Mouse (Mus musculus) spleen, adult 2 months (tissue): ENCODE measurements at regions not wholly inside any gene's neighbourhood (a gene's known extent, or its start where the extent isn't known, plus 50 kb on each side); places are given as distances from the start of the nearest gene placed in this dataset.

Source experiments
- DNase-seq, 2 experiments: peaks; one replicate each; pipeline versions ENCODE4 v3.0.0 to v3.0.0-alpha.2; 2012 to 2021; ENCODE audit warnings: low spot score in 2 of 2, low read depth in 1 of 2
- H3K27ac ChIP-seq: fragments of 200-500 bp; 2 replicates; pipeline ENCODE4 v1.5.1; 2012; ENCODE audit warnings: low read length, inconsistent platforms; ENCODE audit not compliant: insufficient read depth
- H3K27me3 ChIP-seq: fragments of 200-500 bp; 2 replicates; pipeline ENCODE4 v1.6.1; 2012; ENCODE audit warnings: mild to moderate bottlenecking, moderate library complexity, low read length, inconsistent platforms; ENCODE audit not compliant: control insufficient read depth, insufficient read depth
- H3K36me3 ChIP-seq: fragments of 200-500 bp; 2 replicates; pipeline ENCODE4 v1.6.1; 2012; ENCODE audit warnings: mild to moderate bottlenecking, low read length, inconsistent platforms; ENCODE audit not compliant: control insufficient read depth, insufficient read depth
- H3K4me1 ChIP-seq: fragments of 200-500 bp; 2 replicates; pipeline ENCODE4 v1.6.1; 2011; ENCODE audit warnings: inconsistent platforms; ENCODE audit not compliant: control insufficient read depth, insufficient read depth, insufficient read length
- H3K4me3 ChIP-seq: fragments of 200-500 bp; 2 replicates; pipeline ENCODE4 v1.5.1; 2011; ENCODE audit warnings: mild to moderate bottlenecking, inconsistent platforms; ENCODE audit not compliant: insufficient read depth, insufficient read length; ENCODE audit errors: extremely low read depth
- CTCF ChIP-seq: fragments of 200-500 bp; IDR thresholded peaks from 2 replicates; pipeline ENCODE4 v1.5.1; 2011; ENCODE audit warnings: mild to moderate bottlenecking, inconsistent platforms; ENCODE audit not compliant: insufficient read depth, insufficient read length, insufficient replicate concordance; ENCODE audit errors: extremely low read depth
- POLR2A ChIP-seq: fragments of 200-500 bp; IDR thresholded peaks from 2 replicates; pipeline ENCODE4 v1.6.1; 2011; ENCODE audit warnings: low read depth, low read length, inconsistent platforms
- WGBS: fragments of 180-500 bp; shearing (Covaris S2); methylation state at CpG from one replicate; pipeline ENCODE4 v1.1.7; 2018; 5-methylcytosine and 5-hydroxymethylcytosine counted together

GRCm38 (mm10) chr11:16696787-16697186, 55.2 kb upstream of the Egfr start:
- H3K4me1 ChIP-seq = no peaks in the 10 kb centered on the region
- no peak overlapping the region for H3K4me3 ChIP-seq
- no peaks in the 10 kb centered on the region for H3K36me3 ChIP-seq
- no peaks in the 10 kb centered on the region for H3K27me3 ChIP-seq
- TF ChIP-seq CTCF (no peak), POLR2A (no peak)
- WGBS = 82% methylated on average over 2 of the region's 2 CpGs
- no peak for DNase-seq
- no peak overlapping the region for H3K27ac ChIP-seq

- WGBS = 93% methylated on average over 4 of the region's 4 CpGs
- Histone ChIP-seq H3K27me3 (no peaks in the 10 kb centered on the region), H3K36me3 (no peaks in the 10 kb centered on the region), H3K4me3 (no peak overlapping the region), H3K4me1 (no peaks in the 10 kb centered on the region), H3K27ac (no peak overlapping the region)
- TF ChIP-seq POLR2A (no peak), CTCF (no peak)
- DNase-seq = no peak
Measured at GRCm38 (mm10) chr11:16701826-16702225, 50.2 kb upstream of the Egfr start.
